Mouse (Mus musculus): Measurements from ENCODE around the gene Ubr4.
"Not testable (repeated sequence)": the region's sequence is repeated elsewhere in the genome, so short reads cannot be mapped to it uniquely, and the experiment has no call there.

GRCm38 (mm10) chr4:139385841-139386240 is 33.4 kb downstream of the Ubr4 start:
- not testable (repeated sequence) for TF ChIP-seq REST (IDR thresholded peaks at IDR 0.05; ENCODE audit: insufficient read depth, insufficient read length); MAX (IDR thresholded peaks at IDR 0.05; ENCODE audit: low read depth); POLR2A (IDR thresholded peaks at IDR 0.05; ENCODE audit: insufficient read length, low read depth)
